Mouse (Mus musculus) layer of hippocampus, adult 18-20 months (tissue): ENCODE measurements around the gene Cyp2d22. TPM values are rescaled to one million over a fixed set of nuclear protein-coding genes. Genes with fewer than 3 reads are reported as not detected.
"Not testable (repeated sequence)": the region's sequence is repeated elsewhere in the genome, so short reads cannot be mapped to it uniquely, and the experiment has no call there.

Experiments
- DNase-seq, 2 experiments: peaks; one replicate each; pipeline ENCODE4 v3.0.0; 2022; ENCODE audit warnings: low spot score in 2 of 2
- total RNA-seq, 2 experiments: library from RNA; stranded (reverse); gene quantifications; 2 replicates each; pipeline ENCODE4 v1.2.3; 2021

Gene Cyp2d22
- total RNA-seq, 2 experiments from 2014 or later = 57.5 to 64.1 TPM

GRCm38 (mm10) chr15:82377701-82378100, 2.4 kb downstream of the Cyp2d22 start:
- DNase-seq = no peak

GRCm38 (mm10) chr15:82376393-82377138, 3.5 kb downstream of the Cyp2d22 start:
- peak; percentile 55 to 82 for DNase-seq

GRCm38 (mm10) chr15:82375855-82376254, 4.2 kb downstream of the Cyp2d22 start:
- DNase-seq = no peak

- no peak for DNase-seq
Observed at GRCm38 (mm10) chr15:82374437-82374836, 5.6 kb downstream of the Cyp2d22 start.

- DNase-seq = no peak
Observed at GRCm38 (mm10) chr15:82372991-82373390, 7.1 kb downstream of the Cyp2d22 start.

- DNase-seq = no peak
Observed at GRCm38 (mm10) chr15:82372446-82372845, 7.6 kb downstream of the Cyp2d22 start.

- no peak for DNase-seq
Observed at GRCm38 (mm10) chr15:82368851-82369250, 11.2 kb downstream of the Cyp2d22 start.

- no peak for DNase-seq
Observed at GRCm38 (mm10) chr15:82368146-82368545, 11.9 kb downstream of the Cyp2d22 start.

GRCm38 (mm10) chr15:82364561-82364960, 15.5 kb downstream of the Cyp2d22 start:
- not testable (repeated sequence) for DNase-seq

- DNase-seq = not testable (repeated sequence)
Observed at GRCm38 (mm10) chr15:82363801-82364200, 16.3 kb downstream of the Cyp2d22 start.

- no peak for DNase-seq
Observed at GRCm38 (mm10) chr15:82362234-82362633, 17.8 kb downstream of the Cyp2d22 start.

- DNase-seq = no peak
Observed at GRCm38 (mm10) chr15:82361459-82362018, 18.5 kb downstream of the Cyp2d22 start.

GRCm38 (mm10) chr15:82358431-82359260, 21.4 kb downstream of the Cyp2d22 start:
- DNase-seq = no peak

GRCm38 (mm10) chr15:82354126-82354945, 25.7 kb downstream of the Cyp2d22 start, which contains the start of gene Ndufa6:
Gene Ndufa6 (minus strand): TSS chr15:82354322.
- DNase-seq = peak; percentile 96 to 98

GRCm38 (mm10) chr15:82353745-82354113, 26.3 kb downstream of the Cyp2d22 start:
- no peak for DNase-seq

- DNase-seq = no peak
Observed at GRCm38 (mm10) chr15:82353078-82353744, 26.8 kb downstream of the Cyp2d22 start.

- no peak for DNase-seq
Observed at GRCm38 (mm10) chr15:82351480-82351879, 28.6 kb downstream of the Cyp2d22 start.

GRCm38 (mm10) chr15:82350349-82350748, 29.7 kb downstream of the Cyp2d22 start:
- no peak for DNase-seq

GRCm38 (mm10) chr15:82348999-82349341, 31.1 kb downstream of the Cyp2d22 start:
- no peak for DNase-seq

- no peak for DNase-seq
Observed at GRCm38 (mm10) chr15:82348258-82348998, 31.6 kb downstream of the Cyp2d22 start.
